Mouse (Mus musculus): ENCODE measurements at regions not wholly inside any gene's neighbourhood (a gene's known extent, or its start where the extent isn't known, plus 50 kb on each side); places are given as distances from the start of the nearest gene placed in this dataset.
"Not testable (repeated sequence)": the region's sequence is repeated elsewhere in the genome, so short reads cannot be mapped to it uniquely, and the experiment has no call there.

- DNase-seq (ENCODE audit: low spot score): no peak
Measured at GRCm38 (mm10) chr12:71532708-71533450, 223.2 kb downstream of the Dact1 start.

GRCm38 (mm10) chr12:71533701-71534100 is 224.0 kb downstream of the Dact1 start:
- no peak for DNase-seq (ENCODE audit: low spot score)

- no peak for DNase-seq (ENCODE audit: low spot score)
Measured at GRCm38 (mm10) chr12:71534199-71534598, 224.5 kb downstream of the Dact1 start.

- no peak for DNase-seq (ENCODE audit: low spot score)
Measured at GRCm38 (mm10) chr12:71535251-71535650, 225.6 kb downstream of the Dact1 start.

- not testable (repeated sequence) for DNase-seq (ENCODE audit: low spot score)
Measured at GRCm38 (mm10) chr12:71535831-71536230, 226.1 kb downstream of the Dact1 start.

GRCm38 (mm10) chr12:71538691-71539090 is 229.0 kb downstream of the Dact1 start:
- DNase-seq (ENCODE audit: low spot score): no peak

GRCm38 (mm10) chr12:71540279-71540678 is 230.6 kb downstream of the Dact1 start:
- no peak for DNase-seq (ENCODE audit: low spot score)

GRCm38 (mm10) chr12:71541961-71542360 is 232.3 kb downstream of the Dact1 start:
- DNase-seq (ENCODE audit: low spot score): no peak

- DNase-seq (ENCODE audit: low spot score): no peak
Measured at GRCm38 (mm10) chr12:71543571-71544119, 234.0 kb downstream of the Dact1 start.

GRCm38 (mm10) chr12:71544401-71545159 is 234.9 kb downstream of the Dact1 start:
- DNase-seq (ENCODE audit: low spot score): no peak

- no peak for DNase-seq (ENCODE audit: low spot score)
Measured at GRCm38 (mm10) chr12:71546523-71547265, 237.0 kb downstream of the Dact1 start.

GRCm38 (mm10) chr12:71549336-71549735 is 239.7 kb downstream of the Dact1 start:
- no peak for DNase-seq (ENCODE audit: low spot score)

- no peak for DNase-seq (ENCODE audit: low spot score)
Measured at GRCm38 (mm10) chr12:71554212-71554611, 244.5 kb downstream of the Dact1 start.

GRCm38 (mm10) chr12:71561259-71561658 is 251.6 kb downstream of the Dact1 start:
- DNase-seq (ENCODE audit: low spot score): no peak

GRCm38 (mm10) chr12:71561918-71562572 is 252.4 kb downstream of the Dact1 start:
- DNase-seq (ENCODE audit: low spot score): no peak

GRCm38 (mm10) chr12:71563219-71563618 is 253.5 kb downstream of the Dact1 start:
- DNase-seq (ENCODE audit: low spot score): no peak

GRCm38 (mm10) chr12:71566371-71566770 is 256.7 kb downstream of the Dact1 start:
- DNase-seq (ENCODE audit: low spot score): no peak

GRCm38 (mm10) chr12:71568251-71568650 is 258.6 kb downstream of the Dact1 start:
- DNase-seq (ENCODE audit: low spot score): no peak

- no peak for DNase-seq (ENCODE audit: low spot score)
Measured at GRCm38 (mm10) chr12:71568880-71569390, 259.3 kb downstream of the Dact1 start.

GRCm38 (mm10) chr12:71569662-71570061 is 260.0 kb downstream of the Dact1 start:
- no peak for DNase-seq (ENCODE audit: low spot score)

GRCm38 (mm10) chr12:71570116-71570515 is 260.4 kb downstream of the Dact1 start:
- no peak for DNase-seq (ENCODE audit: low spot score)
